Mouse (Mus musculus) activated CD4-positive, CD25-positive, alpha-beta regulatory T cell (primary cell): Measurements from ENCODE around the gene Ndufv1. TPM values are rescaled to one million over a fixed set of nuclear protein-coding genes. Genes with fewer than 3 reads are reported as not detected.

Experiments used
- polyA plus RNA-seq, 2 experiments: library from polyadenylated mRNA; unstranded; fragments of 100-300 nt; shearing (Covaris generic); gene quantifications; one replicate each; pipeline ENCODE4 v1.2.1; 2017

The Ndufv1 gene
- 100 to 1,000 TPM; 134 to 170 TPM for polyA plus RNA-seq

GRCm38 (mm10) chr19:4012432-4013022 lies at the start of gene Ndufv1:
Ndufv1 (minus strand) TSS chr19:4012806.

GRCm38 (mm10) chr19:4059069-4059740 lies 46.6 kb upstream of the Ndufv1 start, which contains the start of gene Gstp3:
Gstp3 (minus strand) TSS chr19:4059569.

GRCm38 (mm10) chr19:4045966-4046865 lies 33.6 kb upstream of the Ndufv1 start, which contains the start of gene Gstp2:
Gstp2 (minus strand) TSS chr19:4046023.

GRCm38 (mm10) chr19:4037788-4038232 lies 25.2 kb upstream of the Ndufv1 start, which contains the start of gene Gstp1:
Gstp1 (minus strand) TSS chr19:4037985.

GRCm38 (mm10) chr19:4003112-4003511 lies 9.5 kb downstream of the Ndufv1 start, which contains the start of gene Doc2g:
Doc2g (plus strand) TSS chr19:4003313.

GRCm38 (mm10) chr19:4000119-4000900 lies 12.3 kb downstream of the Ndufv1 start, which contains the start of the genes Nudt8 and Gm49405:
Nudt8 (plus strand) TSS chr19:4000580.
Gm49405 (plus strand) TSS chr19:4000626.

GRCm38 (mm10) chr19:3992416-3992815 lies 20.2 kb downstream of the Ndufv1 start, which contains the start of gene Tbx10:
Tbx10 (plus strand) TSS chr19:3992752.

GRCm38 (mm10) chr19:3986334-3986733 lies 26.3 kb downstream of the Ndufv1 start, which contains the start of gene Acy3:
Acy3 (plus strand) TSS chr19:3986570.

GRCm38 (mm10) chr19:3972229-3972628 lies 40.4 kb downstream of the Ndufv1 start, which contains the start of gene Aldh3b2:
Aldh3b2 (plus strand) TSS chr19:3972328.

GRCm38 (mm10) chr19:3958470-3958869 lies 54.1 kb downstream of the Ndufv1 start, which contains the start of gene Aldh3b3:
Aldh3b3 (plus strand) TSS chr19:3958645.

Other genes with a start within 250 kb of the Ndufv1 start
- 10 to 100 TPM; 62.5 to 74.5 TPM for gene Kmt5b, start 245.4 kb downstream of the Ndufv1 start, polyA plus RNA-seq
- 10 to 100 TPM in 1 of 2 experiments, 1 to 10 TPM in 1; 7.6 to 13.0 TPM for gene Chka, start 161.0 kb downstream of the Ndufv1 start, polyA plus RNA-seq
- gene Tcirg1, start 105.7 kb downstream of the Ndufv1 start, polyA plus RNA-seq = 10 to 100 TPM; 58.6 to 70.8 TPM
- gene Ndufs8, start 100.0 kb downstream of the Ndufv1 start, polyA plus RNA-seq = 100 to 1,000 TPM; 218 to 241 TPM
- gene Aldh3b1, start 83.0 kb downstream of the Ndufv1 start, polyA plus RNA-seq = 1 to 10 TPM in 1 of 2 experiments, under 1 TPM in 1; 0.63 to 1.3 TPM
- 10 to 100 TPM; 24.4 to 40.8 TPM for gene Unc93b1, start 77.6 kb downstream of the Ndufv1 start, polyA plus RNA-seq
- gene Aldh3b3, start 54.2 kb downstream of the Ndufv1 start, polyA plus RNA-seq = under 1 TPM in 1 of 2 experiments, not detected in 1; 0.20 TPM
- not detected for gene Aldh3b2, start 40.5 kb downstream of the Ndufv1 start, polyA plus RNA-seq
- under 1 TPM in 1 of 2 experiments, not detected in 1; 0.66 TPM for gene Acy3, start 26.2 kb downstream of the Ndufv1 start, polyA plus RNA-seq
- under 1 TPM in 1 of 2 experiments, not detected in 1; 0.12 TPM for gene Tbx10, start 20.1 kb downstream of the Ndufv1 start, polyA plus RNA-seq
- 10 to 100 TPM; 11.5 to 24.3 TPM for gene Nudt8, start 12.2 kb downstream of the Ndufv1 start, polyA plus RNA-seq
- gene Gm49405, start 12.2 kb downstream of the Ndufv1 start, polyA plus RNA-seq = 1 to 10 TPM in 1 of 2 experiments, under 1 TPM in 1; 0.42 to 2.4 TPM
- gene Doc2g, start 9.5 kb downstream of the Ndufv1 start, polyA plus RNA-seq = 1 to 10 TPM in 1 of 2 experiments, under 1 TPM in 1; 0.52 to 4.1 TPM
- gene Gstp1, start 25.2 kb upstream of the Ndufv1 start, polyA plus RNA-seq = 100 to 1,000 TPM; 602 to 648 TPM
- gene Gstp2, start 33.2 kb upstream of the Ndufv1 start, polyA plus RNA-seq = 10 to 100 TPM in 1 of 2 experiments, 1 to 10 TPM in 1; 2.0 to 12.8 TPM
- 100 to 1,000 TPM; 132 to 137 TPM for gene Gstp3, start 46.8 kb upstream of the Ndufv1 start, polyA plus RNA-seq
- gene Cabp2, start 68.8 kb upstream of the Ndufv1 start, polyA plus RNA-seq = not detected
- gene Cdk2ap2, start 84.4 kb upstream of the Ndufv1 start, polyA plus RNA-seq = 100 to 1,000 TPM; 721 to 747 TPM
- 100 to 1,000 TPM; 256 to 279 TPM for gene Pitpnm1, start 87.2 kb upstream of the Ndufv1 start, polyA plus RNA-seq
- gene Aip, start 113.1 kb upstream of the Ndufv1 start, polyA plus RNA-seq = 100 to 1,000 TPM; 195 to 206 TPM
- not detected for gene Gpr152, start 127.0 kb upstream of the Ndufv1 start, polyA plus RNA-seq
- under 1 TPM; 0.16 to 0.52 TPM for gene Cabp4, start 131.2 kb upstream of the Ndufv1 start, polyA plus RNA-seq
- 100 to 1,000 TPM; 293 to 521 TPM for gene Coro1b, start 135.8 kb upstream of the Ndufv1 start, polyA plus RNA-seq
- gene Ptprcap, start 140.8 kb upstream of the Ndufv1 start, polyA plus RNA-seq = 1,000 to 10,000 TPM; 1,707 to 1,870 TPM
- 10 to 100 TPM; 43.4 to 45.2 TPM for gene Rps6kb2, start 150.5 kb upstream of the Ndufv1 start, polyA plus RNA-seq
- 10 to 100 TPM; 11.8 to 20.0 TPM for gene Carns1, start 162.7 kb upstream of the Ndufv1 start, polyA plus RNA-seq
- gene Tbc1d10c, start 178.5 kb upstream of the Ndufv1 start, polyA plus RNA-seq = 100 to 1,000 TPM; 624 to 764 TPM
- 1,000 to 10,000 TPM; 1,254 to 1,335 TPM for gene Ppp1ca, start 179.3 kb upstream of the Ndufv1 start, polyA plus RNA-seq
- gene Rad9a, start 188.9 kb upstream of the Ndufv1 start, polyA plus RNA-seq = 10 to 100 TPM; 43.8 to 69.5 TPM
- gene Clcf1, start 201.4 kb upstream of the Ndufv1 start, polyA plus RNA-seq = 10 to 100 TPM; 20.4 to 31.3 TPM
- gene AC109138.7, start 201.6 kb upstream of the Ndufv1 start, polyA plus RNA-seq = not detected
- 100 to 1,000 TPM; 124 to 142 TPM for gene Pold4, start 219.1 kb upstream of the Ndufv1 start, polyA plus RNA-seq